Mouse (Mus musculus): ENCODE measurements around the gene Gja10.

DNA sequence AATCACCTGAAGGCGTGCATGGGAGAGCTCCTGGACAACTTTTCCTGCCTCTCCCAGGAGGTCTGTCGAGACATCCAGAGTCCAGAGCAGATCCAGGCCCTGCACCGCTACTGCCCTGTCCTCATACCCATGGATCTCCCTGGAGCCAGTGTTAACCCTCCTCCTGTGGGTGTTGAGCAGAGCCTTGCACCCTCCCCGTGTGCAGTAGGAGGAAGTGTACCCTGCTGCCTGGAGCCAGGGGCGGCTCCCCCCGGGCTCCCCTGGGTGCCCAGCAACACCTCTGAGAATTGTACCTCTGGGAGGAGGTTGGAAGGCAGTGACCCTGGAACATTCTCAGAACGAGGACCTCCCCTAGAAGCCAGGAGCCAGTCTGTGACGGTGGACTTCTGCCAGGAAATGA lies 22.7 kb downstream of the Gja10 start:
- TF ChIP-seq USF1 (IDR thresholded peaks at IDR 0.05; ENCODE audit: low read depth) (no peak), POLR2A (IDR thresholded peaks at IDR 0.05; ENCODE audit: insufficient read length, low read depth) (no peak), MYOG (IDR thresholded peaks at IDR 0.05; ENCODE audit: control insufficient read depth in 1 of 3, insufficient read depth in 1 of 3, insufficient read length in 2 of 3, low read depth in 2 of 3) (no peak), REST (IDR thresholded peaks at IDR 0.05; ENCODE audit: insufficient read depth, insufficient read length) (no peak)
